Mouse (Mus musculus): ENCODE results near the gene Gm21117.
"Not testable (repeated sequence)": the region's sequence is repeated elsewhere in the genome, so short reads cannot be mapped to it uniquely, and the experiment has no call there.

Gene Gm21117

DNA sequence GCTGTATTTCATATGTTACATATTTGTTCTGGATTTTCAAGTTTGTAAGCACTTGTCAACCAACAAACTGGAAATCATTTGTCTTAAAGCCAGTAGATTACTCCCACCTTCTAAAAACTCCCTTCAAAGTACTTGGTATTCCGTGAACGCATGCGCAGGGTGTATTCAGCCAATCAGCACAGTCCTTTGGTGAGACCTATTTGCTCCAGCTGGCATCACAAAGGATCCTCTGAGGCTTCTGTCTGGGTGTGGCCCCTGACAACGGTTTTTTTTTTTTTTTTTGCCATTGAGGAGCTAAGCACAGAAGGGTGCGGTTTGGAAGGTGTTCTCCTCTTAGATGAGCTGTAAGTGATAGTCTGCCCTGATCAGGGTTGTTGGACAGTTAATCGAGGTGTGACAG, at the start of gene Gm21117:
Gene Gm21117 (plus strand): TSS at position 301 of the 400 bp plus-strand sequence.
- not testable (repeated sequence) for DNase-seq
